Mouse (Mus musculus) telencephalon, adult 2 months (tissue): ENCODE results near the gene Cdk18.

ENCODE experiments used
- DNase-seq: peaks from one replicate; pipeline ENCODE4 v3.0.0-alpha.2; 2011; ENCODE audit warnings: low read depth, low spot score

Gene Cdk18

GRCm38 (mm10) chr1:132150171-132150570 is 10.7 kb upstream of the Cdk18 start:
- no peak for DNase-seq

DNA sequence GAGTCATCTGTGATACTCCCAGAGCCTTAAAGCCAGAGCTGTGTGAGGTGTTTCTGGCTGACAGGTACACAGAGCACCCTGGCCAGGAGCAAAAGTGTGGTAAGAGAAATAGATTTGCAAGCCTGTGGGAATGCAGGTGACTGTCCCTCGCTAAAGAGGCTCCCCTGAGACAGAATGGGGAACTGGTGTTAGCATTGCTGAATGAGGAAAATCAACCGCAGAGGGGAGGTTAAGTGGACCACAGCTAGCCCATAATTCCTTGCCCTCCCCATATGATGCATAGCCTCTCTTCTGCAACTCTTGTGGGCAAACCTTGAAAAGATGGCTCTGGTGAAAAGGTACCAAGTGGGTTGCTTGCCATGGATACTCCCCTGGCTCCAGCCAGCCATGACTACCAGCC is 9.9 kb upstream of the Cdk18 start:
- DNase-seq, result no peak

- no peak for DNase-seq
These were observed 6.6 kb upstream of the Cdk18 start for GRCm38 (mm10) chr1:132145973-132146685.

- no peak for DNase-seq
These were observed 5.4 kb upstream of the Cdk18 start for GRCm38 (mm10) chr1:132144837-132145236.

DNA sequence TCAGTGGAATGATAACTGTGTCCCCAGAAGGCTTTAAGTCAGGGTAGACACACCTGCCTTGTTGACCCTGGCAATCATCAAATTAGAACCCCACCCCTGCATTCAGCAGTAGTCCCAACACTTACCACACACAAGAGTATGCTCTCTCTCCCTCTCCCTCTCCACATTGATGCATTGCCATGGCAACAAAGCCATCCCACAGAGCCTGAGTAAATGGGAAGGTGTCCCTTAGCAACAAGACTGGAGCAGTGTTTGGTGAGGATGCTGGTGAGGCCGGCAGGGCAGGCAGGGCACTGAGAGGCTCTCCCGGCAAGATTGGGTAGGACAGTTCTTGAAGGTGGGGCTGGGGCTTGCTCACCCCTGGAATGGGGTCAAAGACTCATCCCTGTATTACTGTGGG is 4.7 kb upstream of the Cdk18 start:
- DNase-seq, result peak; percentile 87

- peak; percentile 67 for DNase-seq
These were observed 4.2 kb upstream of the Cdk18 start for GRCm38 (mm10) chr1:132143730-132144129.

DNA sequence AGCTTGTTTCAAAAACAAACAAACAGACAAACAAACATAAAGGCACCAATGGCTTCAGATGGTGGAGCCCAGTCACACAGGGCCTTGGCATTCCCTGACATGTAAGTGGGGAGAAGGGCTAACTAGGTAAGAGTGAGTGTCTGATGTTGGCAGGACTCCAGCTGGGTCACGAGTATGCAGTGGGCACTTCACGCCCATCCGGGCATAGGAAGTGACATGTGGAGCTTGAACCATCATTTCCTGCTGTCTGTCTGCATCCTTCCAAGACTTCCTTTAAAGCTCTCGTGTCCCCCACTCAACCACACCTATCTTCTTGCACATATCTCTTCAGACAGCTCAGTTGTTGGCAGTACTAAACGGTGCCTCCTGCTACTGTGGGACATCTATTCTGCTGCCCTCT is 3.6 kb upstream of the Cdk18 start:
- no peak for DNase-seq

DNA sequence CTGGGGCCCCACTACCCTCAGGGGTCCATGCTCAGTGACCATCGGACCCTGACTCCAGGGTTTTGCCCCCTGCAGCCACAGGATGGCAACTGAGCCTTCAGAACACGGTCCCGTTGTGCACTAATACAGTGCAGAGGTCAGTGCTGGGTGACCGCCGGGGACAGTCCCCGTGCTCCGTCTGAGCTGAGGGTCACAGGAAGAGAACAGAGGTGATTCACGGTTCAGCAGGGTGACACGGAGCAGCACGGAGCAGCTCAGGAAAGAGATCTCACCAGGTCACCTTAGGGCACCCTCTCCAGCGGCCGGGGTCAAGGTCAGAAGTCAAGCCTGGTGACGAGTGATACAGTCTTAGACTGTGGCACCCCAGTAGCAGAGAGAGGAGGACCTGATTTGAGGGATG is 2.3 kb upstream of the Cdk18 start:
- no peak for DNase-seq

DNA sequence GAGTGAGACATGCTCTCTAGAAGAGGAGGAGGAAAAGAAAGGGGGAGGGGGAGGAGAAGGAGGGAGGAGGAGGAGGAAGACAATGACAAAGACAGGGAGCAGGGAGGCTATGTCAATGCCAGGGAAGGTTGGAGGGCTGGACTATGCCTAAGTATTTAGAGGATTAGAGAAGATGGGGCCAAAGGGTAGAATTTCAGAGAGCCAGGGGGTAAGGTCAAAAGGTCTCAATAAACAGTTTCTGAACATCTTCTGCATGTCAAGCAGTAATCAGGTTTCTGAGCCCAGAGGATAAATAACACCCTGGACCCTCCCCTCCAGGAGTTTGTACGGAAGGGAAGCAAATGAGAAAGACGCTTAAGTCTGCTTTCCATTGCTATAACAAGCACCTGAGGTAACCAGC is 1.7 kb upstream of the Cdk18 start:
- no peak for DNase-seq

- DNase-seq, result no peak
These were observed 1.1 kb upstream of the Cdk18 start for GRCm38 (mm10) chr1:132140574-132140973.

DNA sequence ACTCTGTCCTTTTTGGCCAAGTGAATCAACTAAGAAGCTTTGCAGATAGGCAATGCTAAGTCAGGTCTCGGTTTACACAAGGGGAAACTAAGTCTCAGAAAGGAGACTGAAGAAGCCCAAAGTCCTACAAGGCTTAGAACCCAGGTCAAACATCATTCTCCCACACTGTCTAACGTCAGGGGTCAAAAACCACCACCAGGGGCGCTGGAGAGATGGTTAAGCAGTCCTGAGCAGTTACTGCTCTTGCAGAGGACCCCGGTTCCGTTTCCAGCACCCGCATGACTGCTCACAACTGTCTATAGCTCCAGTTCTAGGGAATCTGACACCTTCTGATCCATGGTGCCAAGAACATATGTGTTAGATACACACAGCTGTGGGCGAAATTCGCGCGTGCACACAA is 687 bp upstream of the Cdk18 start:
- no peak for DNase-seq

DNA sequence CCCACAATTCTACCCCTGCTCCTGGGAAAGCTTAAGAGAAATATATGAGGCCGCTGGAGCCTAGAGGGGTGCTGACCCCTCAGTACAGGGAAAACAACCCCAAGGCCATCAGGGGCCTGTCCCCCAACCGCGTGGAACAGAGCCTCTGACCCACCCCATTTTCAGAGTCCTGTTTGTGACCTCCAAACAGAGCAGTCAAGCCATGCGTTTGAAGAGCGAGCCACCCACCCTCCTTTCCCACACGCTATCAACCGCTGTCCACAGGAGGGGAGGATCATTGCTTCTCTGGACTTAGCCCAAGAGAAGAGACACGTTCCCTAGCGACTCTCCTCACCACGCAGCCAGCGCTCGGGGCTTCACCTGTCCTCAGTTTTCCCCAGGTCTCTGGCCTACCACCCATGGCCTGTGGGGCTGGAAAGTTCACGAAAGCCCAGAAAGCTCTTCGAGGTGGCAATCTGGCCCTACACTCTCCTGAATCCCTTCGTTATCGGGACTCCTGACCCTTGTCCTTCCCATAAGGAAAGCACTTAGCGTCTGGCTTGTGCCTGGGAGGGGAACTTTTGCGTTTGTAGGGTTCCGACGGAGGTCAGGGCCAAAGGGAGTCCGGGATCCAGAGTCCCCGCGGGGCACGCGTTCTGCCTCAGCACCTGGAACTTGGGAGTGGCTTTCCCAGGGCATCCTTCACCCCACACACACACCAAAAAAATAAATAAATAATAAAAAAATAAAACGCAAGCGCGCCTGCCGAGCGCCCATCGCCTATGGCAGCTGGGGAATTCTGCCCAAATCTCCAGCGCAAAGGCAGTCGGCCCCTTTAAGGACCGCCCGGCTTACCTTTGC is 688 bp downstream of the Cdk18 start:
- no peak for DNase-seq

GRCm38 (mm10) chr1:132137935-132138575 is 1.4 kb downstream of the Cdk18 start:
- DNase-seq, result no peak

GRCm38 (mm10) chr1:132136847-132137246 is 2.6 kb downstream of the Cdk18 start:
- no peak for DNase-seq

- no peak for DNase-seq
These were observed 3.9 kb downstream of the Cdk18 start for GRCm38 (mm10) chr1:132135631-132136030.

GRCm38 (mm10) chr1:132128311-132128710 is 11.2 kb downstream of the Cdk18 start:
- no peak for DNase-seq

DNA sequence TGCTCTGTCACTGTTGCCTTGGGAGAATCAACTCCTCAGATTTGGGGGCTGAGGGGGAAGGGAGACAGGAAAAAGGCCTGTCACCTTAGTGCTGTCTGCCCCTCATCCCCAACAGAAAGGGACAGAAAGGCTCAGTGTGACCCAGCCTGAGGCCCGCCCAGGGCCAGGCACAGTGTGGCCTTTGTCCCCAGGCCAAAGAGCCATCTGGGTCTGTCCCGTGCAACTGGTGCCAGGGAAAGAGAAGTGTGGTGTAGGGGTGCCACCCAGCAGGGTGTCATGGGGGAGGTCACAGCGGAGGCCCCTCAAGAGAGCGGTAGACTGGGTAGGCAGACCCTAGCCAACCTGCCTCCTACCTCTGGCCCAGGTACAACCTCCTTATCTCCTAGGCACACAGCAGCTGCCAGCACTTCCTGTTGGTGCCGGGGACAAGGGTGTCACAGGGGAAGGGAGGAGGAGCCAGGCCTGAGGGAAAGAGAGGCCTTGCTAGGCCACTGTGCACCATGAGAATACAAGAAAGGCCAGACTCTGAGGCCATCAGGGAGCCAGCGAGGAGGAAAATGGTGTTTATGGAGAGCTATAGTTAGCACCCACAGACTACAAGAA is 13.6 kb downstream of the Cdk18 start:
- DNase-seq, result no peak

DNA sequence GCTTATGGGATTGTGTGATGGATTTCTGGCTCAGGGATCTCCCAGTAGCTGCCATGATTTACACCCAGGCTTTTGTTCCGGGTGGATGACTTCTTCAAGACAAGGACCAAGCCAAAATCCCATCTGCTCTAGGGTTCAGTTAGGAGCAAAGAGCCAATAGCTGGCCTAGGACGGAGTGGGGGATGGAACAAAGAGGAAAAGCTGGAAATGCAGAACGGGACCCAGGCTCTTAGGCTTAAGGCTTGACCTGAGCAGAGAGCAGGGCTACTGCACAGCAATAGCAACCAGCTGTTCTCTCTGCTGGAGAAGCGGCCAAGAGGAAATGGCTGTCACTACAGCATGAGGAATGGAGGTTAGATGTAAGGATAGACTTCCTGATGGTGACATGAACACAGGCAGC is 14.2 kb downstream of the Cdk18 start:
- DNase-seq, result no peak

GRCm38 (mm10) chr1:132123420-132124014 is 16.0 kb downstream of the Cdk18 start:
- no peak for DNase-seq

- no peak for DNase-seq
These were observed 17.6 kb downstream of the Cdk18 start for GRCm38 (mm10) chr1:132121895-132122294.

DNA sequence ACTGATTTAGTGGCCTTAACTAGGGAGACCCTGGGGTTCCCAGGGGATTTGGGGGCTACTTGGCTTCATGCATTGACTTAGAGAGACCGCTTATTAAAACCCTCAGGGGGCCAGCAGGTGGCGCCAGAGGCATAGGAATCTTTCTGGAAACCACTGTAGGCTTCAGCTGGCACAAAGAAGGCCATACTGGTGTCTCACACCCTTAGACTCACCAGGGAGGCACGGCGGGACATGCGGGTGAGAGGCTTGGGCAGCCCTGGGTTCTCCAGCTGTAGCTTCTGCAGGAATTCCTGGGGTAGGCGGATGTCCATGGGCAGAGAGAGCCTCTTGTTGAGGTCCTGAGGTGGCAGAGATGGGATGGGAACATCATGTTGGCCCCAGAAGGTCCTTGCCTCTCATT is 18.2 kb downstream of the Cdk18 start:
- peak; percentile 65 for DNase-seq

DNA sequence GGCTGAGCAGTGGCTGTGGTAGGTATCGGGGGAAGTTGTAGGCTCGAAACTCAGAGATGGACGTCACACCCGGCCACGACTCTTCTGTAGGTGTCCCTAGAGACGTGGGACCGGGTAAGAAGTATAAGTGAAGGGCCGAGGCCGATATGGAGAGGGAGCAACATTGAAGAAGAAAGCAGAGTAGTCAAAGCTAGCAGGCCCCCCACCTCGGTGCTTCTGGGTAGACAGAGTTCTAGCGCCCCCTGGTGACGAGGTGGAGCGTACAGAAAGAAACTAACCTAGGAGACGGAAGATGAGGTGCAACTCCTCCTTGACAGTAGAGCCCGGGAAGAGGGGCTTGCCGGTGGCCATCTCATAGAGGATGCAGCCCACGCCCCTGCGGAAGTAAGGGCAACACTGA is 22.9 kb downstream of the Cdk18 start:
- DNase-seq, result no peak
